Mouse (Mus musculus): ENCODE measurements at regions not wholly inside any gene's neighbourhood (a gene's known extent, or its start where the extent isn't known, plus 50 kb on each side); places are given as distances from the start of the nearest gene placed in this dataset.

GRCm38 (mm10) chr10:16742246-16742645, 980.8 kb upstream of the Cited2 start:
- DNase-seq (ENCODE audit: low spot score) = no peak

GRCm38 (mm10) chr10:16751546-16751945, 971.5 kb upstream of the Cited2 start:
- no peak for DNase-seq (ENCODE audit: low spot score)

DNA sequence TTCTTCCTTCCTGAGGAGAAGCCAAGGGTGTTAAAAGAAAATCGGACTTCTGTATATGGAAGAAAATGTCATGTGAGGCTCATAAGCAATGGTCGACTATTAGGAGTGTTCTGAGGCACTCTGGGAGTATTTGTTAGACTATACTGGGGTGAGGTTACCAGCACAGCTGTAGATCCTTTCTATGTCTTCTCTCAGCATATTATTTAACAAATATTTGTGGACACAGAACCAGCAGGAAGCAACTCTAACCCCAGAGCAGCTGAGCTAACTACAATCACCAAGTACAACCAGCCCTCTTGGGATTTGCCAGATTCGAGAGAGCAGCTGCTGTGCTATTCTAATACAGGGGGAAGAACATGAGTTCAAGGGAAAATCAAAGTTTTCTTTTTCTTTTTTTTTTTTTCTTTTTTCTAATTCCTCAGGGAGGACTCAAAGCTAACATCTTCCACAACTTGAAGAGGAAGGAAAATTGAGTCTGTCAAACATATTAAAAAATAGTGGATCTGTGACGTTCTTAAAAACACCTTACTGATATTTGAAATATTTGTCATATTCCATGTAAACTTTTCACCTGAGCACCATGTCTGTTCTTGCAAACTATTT, 933.3 kb upstream of the Cited2 start:
- DNase-seq (ENCODE audit: low spot score) = peak; percentile 7

DNA sequence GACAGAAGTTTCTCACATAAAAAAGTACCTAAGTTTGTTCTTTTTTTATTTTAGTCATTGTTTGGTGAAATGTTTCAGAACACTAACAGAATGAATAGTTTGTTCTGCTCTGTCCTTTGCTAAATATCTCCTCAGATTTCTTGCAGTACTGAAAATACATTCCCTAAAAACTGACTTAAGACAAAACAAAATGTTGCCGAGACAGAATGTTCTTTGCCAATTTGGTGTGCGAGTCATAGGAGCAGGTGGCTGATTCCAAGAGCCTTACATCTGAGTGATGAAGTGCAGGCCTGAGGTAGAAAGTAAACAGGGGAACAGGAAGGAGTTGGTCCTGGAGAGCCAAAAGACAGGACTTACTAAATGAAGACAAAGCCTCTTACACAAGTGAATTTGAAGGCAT, 919.0 kb upstream of the Cited2 start:
- DNase-seq (ENCODE audit: low spot score) = no peak

DNA sequence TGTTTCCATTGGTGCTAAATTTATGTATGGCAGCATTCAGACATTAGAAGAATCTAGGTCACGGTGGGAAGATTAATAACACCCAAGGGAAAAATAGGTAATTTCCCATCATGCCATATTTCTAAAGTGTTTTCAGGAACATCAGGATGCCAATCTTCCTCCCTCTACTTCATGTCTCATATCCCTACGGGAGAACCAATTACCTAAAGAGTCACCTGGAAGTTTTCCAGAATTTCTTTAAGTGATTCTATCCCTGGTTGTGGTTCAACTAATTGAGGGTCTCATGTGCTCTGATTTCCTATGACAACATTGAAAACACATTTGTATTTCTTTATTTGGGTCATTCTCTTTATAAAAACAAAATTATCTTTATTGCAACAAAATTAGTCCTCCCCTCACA, 912.3 kb upstream of the Cited2 start:
- DNase-seq (ENCODE audit: low spot score) = no peak

DNA sequence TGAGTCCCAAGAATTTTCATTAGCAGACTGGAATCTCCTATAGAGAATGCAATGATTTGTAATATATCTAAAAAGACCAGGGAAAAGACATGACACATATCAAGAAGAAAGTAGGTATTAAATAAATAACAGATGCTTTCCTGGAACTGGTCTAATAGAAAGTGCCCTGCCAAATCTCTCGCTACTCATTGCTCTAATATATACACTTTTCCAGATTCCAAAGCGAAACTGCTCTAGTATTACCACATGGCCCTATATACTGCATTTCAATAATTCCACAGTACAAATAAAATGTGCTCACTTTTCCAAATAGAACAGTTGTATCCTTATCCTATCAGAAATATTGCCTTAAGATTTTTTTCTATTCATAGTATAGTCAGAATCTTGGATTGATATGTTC, 909.0 kb upstream of the Cited2 start:
- no peak for DNase-seq (ENCODE audit: low spot score)

DNA sequence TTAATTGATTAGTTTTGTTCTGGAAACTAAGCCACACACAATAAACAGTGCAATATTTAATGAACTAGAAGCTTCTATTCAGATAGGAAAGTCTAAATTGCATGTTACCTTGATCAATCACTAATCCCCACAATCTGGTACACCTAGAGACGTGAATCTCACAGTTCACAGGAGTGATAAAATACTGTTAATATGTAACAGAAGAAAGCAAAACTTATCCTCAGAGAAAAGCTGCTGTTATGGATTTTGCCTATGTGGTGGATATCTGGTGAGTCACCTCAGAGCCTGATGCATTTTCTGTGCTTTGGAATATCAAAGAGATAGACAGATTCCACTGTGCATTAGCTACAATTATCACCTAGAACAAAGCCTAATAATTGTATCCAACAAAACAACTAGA, 861.5 kb upstream of the Cited2 start:
- DNase-seq (ENCODE audit: low spot score) = no peak

DNA sequence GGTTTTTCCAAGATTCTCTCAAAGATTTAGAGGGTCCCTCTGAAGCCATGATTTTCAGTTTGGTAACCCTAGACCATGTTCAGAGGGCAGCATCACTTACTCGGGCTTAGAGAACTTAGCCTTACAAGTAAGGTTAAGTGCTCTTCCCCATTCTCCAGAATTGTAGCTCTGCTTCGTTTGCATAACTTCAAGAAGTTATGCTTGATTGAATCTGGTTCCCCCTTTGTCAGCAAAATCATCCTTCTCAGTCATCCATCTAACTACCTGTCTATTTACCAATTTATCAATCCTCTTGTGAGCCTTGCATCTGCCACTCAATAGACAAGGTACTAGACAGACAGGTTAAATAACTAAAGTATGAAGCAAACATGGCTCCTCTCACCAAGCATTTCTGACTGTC, 856.1 kb upstream of the Cited2 start:
- DNase-seq (ENCODE audit: low spot score) = no peak

GRCm38 (mm10) chr10:16874131-16874530, 848.9 kb upstream of the Cited2 start:
- peak; percentile 16 for DNase-seq (ENCODE audit: low spot score)

- no peak for DNase-seq (ENCODE audit: low spot score)
Measured at GRCm38 (mm10) chr10:16878197-16878596, 844.8 kb upstream of the Cited2 start.

- no peak for DNase-seq (ENCODE audit: low spot score)
Measured at GRCm38 (mm10) chr10:16893316-16893715, 829.7 kb upstream of the Cited2 start.

DNA sequence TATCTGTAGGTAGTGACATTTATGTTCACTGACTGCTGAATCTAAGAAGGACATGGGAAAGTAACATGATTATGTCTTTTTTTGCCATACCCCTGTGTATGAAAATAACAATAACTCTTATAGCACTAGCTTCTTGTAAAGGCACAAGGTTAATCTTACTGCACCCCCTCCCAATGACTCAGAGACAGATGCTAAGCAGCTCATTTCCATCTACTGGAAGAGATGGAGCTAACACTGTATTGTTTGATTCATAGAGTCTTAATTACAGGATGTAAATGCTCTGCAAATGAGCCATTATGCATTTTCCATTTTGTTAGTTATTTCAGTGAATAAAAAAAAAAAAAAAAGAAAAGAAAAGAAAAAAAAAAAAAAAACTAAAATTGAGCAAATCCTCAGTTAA, 827.7 kb upstream of the Cited2 start:
- no peak for DNase-seq (ENCODE audit: low spot score)

DNA sequence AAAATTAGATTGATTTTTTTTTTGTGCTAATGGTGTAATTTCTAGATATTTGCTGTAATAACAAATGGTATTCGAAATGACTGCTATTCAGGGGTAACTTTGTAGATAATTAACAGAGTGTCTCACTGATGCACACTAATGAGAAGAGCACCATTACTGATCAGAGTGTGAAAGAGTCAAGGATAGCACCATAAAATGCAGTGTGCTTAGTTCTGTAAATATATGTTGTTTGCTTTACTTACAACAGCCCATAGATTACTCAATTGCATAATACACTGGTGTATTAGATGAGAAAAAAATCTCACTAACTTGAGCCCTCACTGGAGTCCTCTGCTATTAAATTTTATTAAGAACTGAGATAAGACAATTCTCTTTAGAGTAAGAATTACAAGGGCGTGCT, 800.1 kb upstream of the Cited2 start:
- DNase-seq (ENCODE audit: low spot score) = no peak

DNA sequence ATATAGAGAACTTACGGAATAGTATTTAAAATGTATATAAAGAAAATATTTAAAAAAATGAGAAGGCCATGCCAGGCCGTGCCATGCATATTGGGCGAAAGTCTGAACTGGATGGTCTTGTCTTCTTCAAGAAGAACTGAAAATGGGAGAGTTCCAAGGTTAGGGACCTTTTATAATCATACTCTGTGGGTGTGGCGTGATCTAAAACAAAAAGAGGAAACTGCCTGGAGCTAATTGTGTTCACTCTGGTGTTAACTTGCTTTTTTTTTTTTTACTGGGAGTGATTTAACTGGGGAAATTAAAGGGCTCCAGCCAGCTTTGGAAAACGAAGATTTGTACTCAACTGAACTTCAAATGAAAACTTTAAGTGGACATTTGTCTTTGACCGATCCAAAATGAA, 799.2 kb upstream of the Cited2 start:
- DNase-seq (ENCODE audit: low spot score) = no peak

- no peak for DNase-seq (ENCODE audit: low spot score)
Measured at GRCm38 (mm10) chr10:16937705-16938104, 785.3 kb upstream of the Cited2 start.

- no peak for DNase-seq (ENCODE audit: low spot score)
Measured at GRCm38 (mm10) chr10:16951636-16952035, 771.4 kb upstream of the Cited2 start.

GRCm38 (mm10) chr10:16960971-16961370, 762.0 kb upstream of the Cited2 start:
- DNase-seq (ENCODE audit: low spot score) = no peak

- peak; percentile 6 for DNase-seq (ENCODE audit: low spot score)
Measured at GRCm38 (mm10) chr10:16962463-16962862, 760.6 kb upstream of the Cited2 start.

DNA sequence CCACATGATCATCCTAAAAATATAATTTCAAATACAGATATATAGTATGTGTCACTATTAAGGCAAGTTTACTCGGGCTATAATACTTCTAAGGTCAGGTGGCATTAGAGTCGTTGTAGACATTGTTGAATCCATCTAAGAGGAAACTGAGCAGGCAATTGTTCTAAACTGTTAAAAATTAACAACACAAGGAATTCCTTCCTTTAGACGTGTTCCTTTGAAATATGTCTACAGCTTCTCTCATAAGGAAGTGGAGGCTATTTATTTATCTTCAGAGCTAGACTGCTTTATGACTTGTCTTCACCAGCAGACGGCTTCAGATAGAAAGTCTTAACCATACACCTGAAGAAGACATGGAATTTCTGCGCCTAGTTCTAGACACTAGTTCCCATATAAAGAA, 744.2 kb upstream of the Cited2 start:
- no peak for DNase-seq (ENCODE audit: low spot score)

DNA sequence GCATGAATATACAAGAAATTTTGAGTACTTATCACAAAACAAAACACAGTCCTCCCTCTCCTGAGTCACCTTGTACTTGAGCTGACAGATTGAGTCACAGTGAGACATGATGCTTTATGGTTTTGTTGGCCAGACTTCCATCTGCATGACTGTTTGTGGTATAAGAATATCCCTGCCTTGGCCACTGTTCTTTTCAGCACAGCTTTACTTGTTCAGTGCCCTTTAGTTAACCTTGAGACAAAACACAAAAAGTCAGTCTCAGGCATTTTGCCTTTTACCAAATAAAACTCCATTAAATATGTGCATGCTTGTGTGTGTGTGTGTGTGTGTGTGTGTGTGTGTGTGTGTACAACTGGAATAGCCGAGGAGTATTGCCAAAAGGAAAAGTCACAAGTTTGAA, 732.8 kb upstream of the Cited2 start:
- no peak for DNase-seq (ENCODE audit: low spot score)

- DNase-seq (ENCODE audit: low spot score) = peak; percentile 61
Measured at GRCm38 (mm10) chr10:16993789-16994188, 729.2 kb upstream of the Cited2 start.

DNA sequence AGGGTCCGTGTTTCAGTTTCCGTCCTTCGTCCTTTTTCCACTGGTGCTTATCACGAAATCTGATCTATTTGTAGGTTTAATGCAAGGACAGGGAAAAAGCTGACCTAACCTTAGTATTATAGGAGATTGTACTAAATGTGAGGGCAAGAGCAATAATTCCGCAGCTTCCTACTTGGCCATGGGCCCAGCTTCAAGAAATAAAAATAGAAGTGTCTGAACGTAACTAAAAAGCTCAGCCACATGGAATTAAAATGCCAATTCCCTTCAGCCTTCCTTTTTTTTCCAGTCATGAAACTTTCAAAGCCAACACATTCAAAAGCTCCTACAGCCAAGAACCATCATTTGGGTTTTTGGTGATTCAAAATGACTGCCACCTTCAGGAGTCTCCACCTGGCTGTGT, 728.5 kb upstream of the Cited2 start:
- peak; percentile 12 for DNase-seq (ENCODE audit: low spot score)

DNA sequence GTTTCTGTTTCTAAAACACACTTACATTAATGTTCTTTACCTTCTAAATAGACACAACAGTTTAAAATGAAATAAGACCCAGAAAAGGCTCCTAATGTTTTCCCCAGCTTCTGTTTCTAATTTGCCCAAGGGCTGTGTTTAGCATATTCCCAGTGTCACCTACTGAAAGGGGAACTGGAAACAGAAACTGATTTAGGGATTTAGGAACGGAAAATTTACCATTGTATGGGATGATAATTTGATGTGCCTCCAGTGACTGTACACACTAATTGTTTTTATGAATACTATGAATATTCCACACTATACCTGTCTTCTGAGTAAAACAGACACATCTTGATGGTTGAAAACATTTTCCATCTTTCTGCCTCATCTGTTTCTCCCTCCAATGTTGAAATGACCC, 728.0 kb upstream of the Cited2 start:
- DNase-seq (ENCODE audit: low spot score) = no peak

GRCm38 (mm10) chr10:16996820-16997466, 726.1 kb upstream of the Cited2 start:
- peak; percentile 53 for DNase-seq (ENCODE audit: low spot score)

All from lung, postnatal 25 days (tissue).